Comparison of ENCODE assay signal across 12 mouse cellular contexts in genomic region chr14:62034664-62035063, GRCm38 (mm10).
DNase-seq lines count a peak whose midpoint lies in the region; ATAC-seq lines count a peak whose summit lies in the region.
"Had no signal": no experiment of that assay in that cellular context is flagged by ENCODE, and none has a peak within 500 bp of the region (broad histone marks: within the 10 kb centered on the region; RNA-seq: fewer than 3 reads in every experiment).

No protein-coding gene starts in this region.

- H3K27ac ChIP-seq in embryonic facial prominence, embryonic 10.5 days (replicated peaks), result 0 out of 2 replicates have a peak overlapping the region, but pooled peaks have one; percentile 30
- no peak overlapping the region for H3K27ac ChIP-seq in neural tube, embryonic 12.5 days
- H3K27ac ChIP-seq in kidney, embryonic 15.5 days, result no peak overlapping the region
- H3K27ac ChIP-seq: liver, embryonic 12.5 days had no signal

- no peaks in the 10 kb centered on the region for H3K27me3 ChIP-seq in embryonic facial prominence, embryonic 10.5 days (replicated peaks; ENCODE audit: low read depth, poor library complexity, severe bottlenecking)
- no peaks in the 10 kb centered on the region for H3K27me3 ChIP-seq in neural tube, embryonic 12.5 days (replicated peaks)
- H3K27me3 ChIP-seq in kidney, embryonic 15.5 days, result no peaks in the 10 kb centered on the region
- H3K27me3 ChIP-seq: liver, embryonic 12.5 days had no signal

- H3K36me3 ChIP-seq in embryonic facial prominence, embryonic 10.5 days (replicated peaks), result no peaks in the 10 kb centered on the region
- no peaks in the 10 kb centered on the region for H3K36me3 ChIP-seq in neural tube, embryonic 12.5 days
- H3K36me3 ChIP-seq in kidney, embryonic 15.5 days, result no peaks in the 10 kb centered on the region
- H3K36me3 ChIP-seq: liver, embryonic 12.5 days had no signal

- ATAC-seq in neural tube, embryonic 12.5 days (ENCODE audit: low FRiP score, low read depth), result peak; percentile 41; the same call in 1 of the 2 replicates
- ATAC-seq in kidney, embryonic 15.5 days (replicated peaks; ENCODE audit: low FRiP score), result no peak
- ATAC-seq: liver, embryonic 12.5 days had no signal

- no peaks in the 10 kb centered on the region for H3K9me3 ChIP-seq in embryonic facial prominence, embryonic 10.5 days
- H3K9me3 ChIP-seq in neural tube, embryonic 12.5 days, result no peaks in the 10 kb centered on the region
- no peaks in the 10 kb centered on the region for H3K9me3 ChIP-seq in kidney, embryonic 15.5 days (replicated peaks)
- H3K9me3 ChIP-seq: liver, embryonic 12.5 days had no signal

- WGBS in embryonic facial prominence, embryonic 10.5 days, result 27% methylated on average over 4 of the region's 4 CpGs
- WGBS in neural tube, embryonic 12.5 days, result 30% methylated on average over 4 of the region's 4 CpGs
- 52% methylated on average over 4 of the region's 4 CpGs for WGBS in kidney, embryonic 15.5 days

- H3K9ac ChIP-seq in neural tube, embryonic 12.5 days, result no peak overlapping the region
- H3K9ac ChIP-seq in kidney, embryonic 15.5 days, result no peak overlapping the region
- H3K9ac ChIP-seq: liver, embryonic 12.5 days had no signal

- H3K4me1 ChIP-seq in embryonic facial prominence, embryonic 10.5 days, result peaks cover 14% of the 10 kb centered on the region
- H3K4me1 ChIP-seq in neural tube, embryonic 12.5 days, result no peaks in the 10 kb centered on the region
- H3K4me1 ChIP-seq in kidney, embryonic 15.5 days, result no peaks in the 10 kb centered on the region
- H3K4me1 ChIP-seq: liver, embryonic 12.5 days had no signal

- DNase-seq in layer of hippocampus, adult 9-11 months, result peak; percentile 9
- no peak for DNase-seq in layer of hippocampus, adult 11-12 months (ENCODE audit: low spot score)
- DNase-seq in embryonic facial prominence, embryonic 10.5 days (ENCODE audit: low spot score), result peak; percentile 45
- peak; percentile 19 to 28 for DNase-seq in layer of hippocampus, postnatal 14 days (ENCODE audit: low spot score in 2 of 2)
- DNase-seq in cerebellum, postnatal 36 days, result no peak
- DNase-seq in urinary bladder, postnatal 25 days (ENCODE audit: low spot score), result no peak
- DNase-seq: cerebellum, adult 18-20 months; kidney, adult 9 months had no signal

- no peak overlapping the region for H3K4me2 ChIP-seq in neural tube, embryonic 12.5 days (replicated peaks)
- H3K4me2 ChIP-seq in kidney, embryonic 15.5 days, result no peak overlapping the region
- H3K4me2 ChIP-seq: liver, embryonic 12.5 days had no signal

- H3K4me3 ChIP-seq in embryonic facial prominence, embryonic 10.5 days, result no peak overlapping the region
- H3K4me3 ChIP-seq in neural tube, embryonic 12.5 days, result no peak overlapping the region
- no peak overlapping the region for H3K4me3 ChIP-seq in kidney, embryonic 15.5 days (replicated peaks)
- H3K4me3 ChIP-seq: erythroblast, embryonic 14.5 days; liver, embryonic 12.5 days had no signal

Comparison
In these comparisons a context has a peak if more than half of its experiments do, and no peak if none do; other contexts are left out.
1. DNase-seq: peak in layer of hippocampus, adult 9-11 months (single experiment), embryonic facial prominence, embryonic 10.5 days (single experiment) and layer of hippocampus, postnatal 14 days (2 of 2); none in layer of hippocampus, adult 11-12 months (single experiment), cerebellum, postnatal 36 days (0 of 2) and urinary bladder, postnatal 25 days (single experiment).